Mouse (Mus musculus) kidney, adult 10 weeks (tissue): ENCODE results near the gene Cfap298. TPM values are rescaled to one million over a fixed set of nuclear protein-coding genes. Genes with fewer than 3 reads are reported as not detected.

Experiments used
- polyA plus RNA-seq: library from polyadenylated mRNA; stranded (reverse); fragments of 350-450 nt; fragmentation: Illumina TruSeq; extraction: RNeasy Lipid Tissue Mini Kit (QIAGEN cat#74804); gene quantifications from one replicate; pipeline ENCODE4 v1.2.3, GENCODE M21; 2014; ENCODE audit warnings: low read depth, low replicate concordance

The Cfap298 gene
- polyA plus RNA-seq = 9.9 TPM

DNA sequence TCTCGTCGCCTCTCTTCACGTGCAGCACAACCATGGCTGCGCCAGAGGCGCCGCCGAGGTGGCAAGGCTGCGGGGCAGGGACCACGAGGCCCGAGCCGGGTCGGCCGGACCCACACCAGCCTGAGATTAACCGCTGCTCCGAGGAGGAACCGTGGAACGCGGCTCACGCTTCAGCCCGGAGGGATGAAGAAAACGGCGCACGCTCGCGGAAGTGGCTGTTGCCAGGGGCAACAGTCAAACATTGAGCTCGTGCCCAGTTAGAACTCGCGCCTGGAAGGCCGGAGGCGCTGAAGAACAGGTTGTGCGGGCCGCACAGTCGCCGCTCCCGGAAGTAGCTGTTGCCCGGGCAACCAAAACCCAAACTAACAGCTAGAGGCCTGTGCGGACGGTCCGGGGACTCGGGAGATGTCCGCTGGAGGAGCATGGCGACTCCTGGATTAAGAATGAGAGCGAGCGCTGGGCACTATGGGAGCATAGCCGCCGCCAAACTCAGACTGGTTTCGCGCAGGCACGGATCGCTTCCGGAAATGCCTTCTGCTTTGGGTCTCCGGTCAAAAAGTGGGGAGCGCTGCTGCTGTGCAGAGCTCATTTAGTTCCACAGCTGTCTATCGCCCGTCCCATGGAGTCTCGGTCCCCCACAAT, at the start of gene Cfap298:
Cfap298 (minus strand) TSS at position 428 of the 642 bp plus-strand sequence.

Other genes starting within 250 kb of the Cfap298 start
- 6.3 TPM for gene Mis18a, start 207.7 kb downstream of the Cfap298 start, polyA plus RNA-seq
- not detected for gene Mrap, start 196.9 kb downstream of the Cfap298 start, polyA plus RNA-seq
- gene Urb1, start 124.7 kb downstream of the Cfap298 start, polyA plus RNA-seq = 2.8 TPM
- gene Eva1c, start 108.4 kb downstream of the Cfap298 start, polyA plus RNA-seq = 2.1 TPM
- 24.9 TPM for gene Synj1, start 76.2 kb upstream of the Cfap298 start, polyA plus RNA-seq
- gene Paxbp1, start 109.4 kb upstream of the Cfap298 start, polyA plus RNA-seq = 48.3 TPM
- 0.16 TPM for gene 4932438H23Rik, start 160.0 kb upstream of the Cfap298 start, polyA plus RNA-seq